Mouse (Mus musculus) limb, embryonic 14.5 days (tissue): ENCODE data around the gene Casr. TPM values are rescaled to one million over a fixed set of nuclear protein-coding genes. Genes with fewer than 3 reads are reported as not detected.

Experiments
- ATAC-seq: fragments of 200-750 bp; cut with Nextera tagmentation; 2 replicates; pipeline ENCODE4 v1.8.0; 2017; ENCODE audit warnings: low read depth, moderate number of reproducible peaks, moderate TSS enrichment; ENCODE audit not compliant: low FRiP score
- DNase-seq: peaks from one replicate; pipeline ENCODE4 v3.0.0-alpha.2; 2015; ENCODE audit warnings: low spot score
- H3K27ac ChIP-seq: fragments of 300-500 bp; sonication (generic); replicated peaks from 2 replicates; pipeline ENCODE4 v1.5.1; 2014; ENCODE audit warnings: low read depth, mild to moderate bottlenecking, low read length, moderate library complexity, mixed read lengths
- H3K27me3 ChIP-seq: fragments of 300-500 bp; sonication (generic); 2 replicates; pipeline ENCODE4 v1.6.1; 2014; ENCODE audit warnings: low read length, mixed read lengths; ENCODE audit not compliant: control insufficient read depth, insufficient read depth
- H3K36me3 ChIP-seq: fragments of 300-500 bp; sonication (generic); 2 replicates; pipeline ENCODE4 v1.6.1; 2014; ENCODE audit warnings: mild to moderate bottlenecking, low read length, moderate library complexity, mixed read lengths; ENCODE audit not compliant: control insufficient read depth, insufficient read depth
- H3K4me1 ChIP-seq: fragments of 300-500 bp; sonication (generic); 2 replicates; pipeline ENCODE4 v1.6.1; 2014; ENCODE audit warnings: antibody characterized with exemption, low read length, mixed read lengths; ENCODE audit not compliant: control insufficient read depth, insufficient read depth
- H3K4me2 ChIP-seq: fragments of 300-500 bp; sonication (generic); replicated peaks from 2 replicates; pipeline ENCODE4 v1.6.1; 2014; ENCODE audit warnings: low read depth, mild to moderate bottlenecking, low read length, moderate library complexity; ENCODE audit not compliant: severe bottlenecking
- H3K4me3 ChIP-seq: fragments of 300-500 bp; sonication (generic); replicated peaks from 2 replicates; pipeline ENCODE4 v1.5.1; 2014; ENCODE audit warnings: low read length
- H3K9ac ChIP-seq: fragments of 300-500 bp; sonication (generic); 2 replicates; pipeline ENCODE4 v1.6.1; 2014; ENCODE audit warnings: mild to moderate bottlenecking, low read depth, low read length, moderate library complexity; ENCODE audit not compliant: severe bottlenecking
- H3K9me3 ChIP-seq: fragments of 300-500 bp; sonication (generic); 2 replicates; pipeline ENCODE4 v1.6.1; 2016; ENCODE audit warnings: low read length; ENCODE audit not compliant: control insufficient read depth
- POLR2A ChIP-seq: fragments of 200-500 bp; IDR thresholded peaks from 2 replicates; pipeline ENCODE4 v1.8.0; 2012; ENCODE audit warnings: inconsistent platforms, mild to moderate bottlenecking, moderate library complexity, borderline replicate concordance; ENCODE audit not compliant: insufficient read depth, insufficient read length; ENCODE audit errors: extremely low read depth
- WGBS: fragments of 180-500 bp; shearing (Covaris S2); extraction: QIAGEN DNeasy Blood & Tissue Kit; methylation state at CpG from one replicate; pipeline ENCODE4 v1.1.7; 2014; 5-methylcytosine and 5-hydroxymethylcytosine counted together
- polyA plus RNA-seq, 2 experiments: library from polyadenylated mRNA; depleted of rRNA in 1 of 2; stranded (reverse) in 1 of 2; unstranded in 1 of 2; fragments of >200 nt; fragmentation: Nextera tagmentation in 1 of 2; extraction: Ambion mirVana in 1 of 2; gene quantifications; 2 replicates each; pipeline versions ENCODE4 v1.2.1 to v1.2.3; 2012 to 2014

Gene Casr
- polyA plus RNA-seq, 2 experiments, result 0.16 to 0.40 TPM

GRCm38 (mm10) chr16:36553624-36554023 is 8.3 kb downstream of the Casr start:
- Histone ChIP-seq H3K4me3 (no peak overlapping the region), H3K9ac (no peak overlapping the region), H3K27ac (no peak overlapping the region), H3K27me3 (no peaks in the 10 kb centered on the region), H3K4me2 (no peak overlapping the region), H3K4me1 (no peaks in the 10 kb centered on the region), H3K9me3 (0 out of 2 replicates have a peak, but pooled peaks cover 4% of the 10 kb centered on the region), H3K36me3 (no peaks in the 10 kb centered on the region)
- no peak for TF ChIP-seq POLR2A
- 96% methylated on average over 3 of the region's 3 CpGs for WGBS
- DNase-seq, result no peak
- no peak for ATAC-seq

DNA sequence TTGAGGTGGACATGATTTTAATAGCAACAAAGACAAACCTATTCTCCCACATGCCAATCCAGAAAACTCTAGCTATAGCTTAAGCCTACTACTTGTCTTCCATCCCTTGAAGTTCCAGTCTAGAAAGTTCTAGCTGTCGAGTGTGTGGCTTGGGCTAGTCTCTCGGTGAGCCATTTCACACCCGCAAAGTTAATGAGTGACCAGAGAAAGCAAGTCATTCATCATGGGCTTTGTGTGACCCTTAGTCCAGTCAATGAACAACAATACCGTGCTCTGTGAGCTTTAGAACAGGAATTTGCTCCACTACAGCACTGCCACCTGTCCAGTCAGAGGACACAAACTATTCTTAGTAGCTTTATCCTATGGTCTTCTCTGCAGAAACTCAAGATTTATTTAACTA is 16.6 kb downstream of the Casr start:
- DNase-seq (no peak), ATAC-seq (no peak)
- WGBS, result 84% methylated on average over 4 of the region's 4 CpGs
- H3K9ac ChIP-seq, result no peak overlapping the region
- no peaks in the 10 kb centered on the region for H3K36me3 ChIP-seq
- no peaks in the 10 kb centered on the region for H3K27me3 ChIP-seq
- no peak for TF ChIP-seq POLR2A
- no peak overlapping the region for H3K4me2 ChIP-seq
- no peaks in the 10 kb centered on the region for H3K9me3 ChIP-seq
- H3K27ac ChIP-seq, result no peak overlapping the region
- H3K4me3 ChIP-seq, result no peak overlapping the region
- no peaks in the 10 kb centered on the region for H3K4me1 ChIP-seq

DNA sequence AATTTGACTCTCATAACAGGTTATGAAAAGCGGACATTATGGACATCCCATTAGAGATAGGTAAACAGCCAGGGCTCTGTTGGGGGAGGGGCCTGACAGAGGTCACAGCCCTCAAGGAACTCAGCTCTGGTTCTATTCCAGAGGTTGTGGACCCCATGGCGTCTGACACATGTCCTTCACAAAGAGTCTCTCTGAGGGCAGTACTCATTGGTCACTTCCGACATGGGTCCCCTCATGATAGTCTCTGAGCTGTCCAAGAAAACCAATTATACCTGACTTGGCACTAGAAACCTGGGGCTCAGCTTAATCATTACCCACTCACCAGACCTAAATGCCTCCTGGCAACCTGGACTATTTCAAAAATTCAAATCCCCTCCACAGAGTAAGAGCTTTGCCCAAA is 18.9 kb downstream of the Casr start:
- ATAC-seq, result no peak
- Histone ChIP-seq H3K4me1 (no peaks in the 10 kb centered on the region), H3K27me3 (no peaks in the 10 kb centered on the region), H3K9ac (no peak overlapping the region), H3K27ac (no peak overlapping the region), H3K4me2 (no peak overlapping the region), H3K36me3 (no peaks in the 10 kb centered on the region), H3K9me3 (no peaks in the 10 kb centered on the region), H3K4me3 (no peak overlapping the region)
- WGBS, result 84% methylated on average over 3 of the region's 3 CpGs
- no peak for TF ChIP-seq POLR2A
- no peak for DNase-seq

DNA sequence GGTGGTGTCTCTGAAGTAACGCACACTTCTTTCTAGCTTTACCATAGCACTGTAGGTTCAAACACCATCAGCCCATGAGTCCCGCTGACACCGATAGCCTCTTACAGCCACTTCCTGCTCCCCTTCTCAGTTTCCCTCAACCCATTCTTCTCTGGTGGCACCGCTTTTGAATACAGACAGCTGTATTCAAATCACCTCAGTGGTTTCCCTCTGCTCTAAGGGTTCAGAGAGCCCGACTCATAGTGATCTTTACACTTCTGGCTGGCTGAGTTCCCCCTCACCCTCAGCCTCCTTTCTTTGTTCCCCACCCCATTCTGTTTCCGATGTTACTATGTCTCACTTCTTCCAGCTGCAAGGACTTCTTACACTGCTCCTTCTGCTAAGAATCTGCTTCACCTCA is 21.1 kb downstream of the Casr start:
- no peaks in the 10 kb centered on the region for H3K27me3 ChIP-seq
- no peaks in the 10 kb centered on the region for H3K36me3 ChIP-seq
- no peak overlapping the region for H3K4me2 ChIP-seq
- 80% methylated on average over 6 of the region's 6 CpGs for WGBS
- DNase-seq (no peak), ATAC-seq (no peak)
- H3K4me3 ChIP-seq, result no peak overlapping the region
- no peak overlapping the region for H3K9ac ChIP-seq
- no peaks in the 10 kb centered on the region for H3K4me1 ChIP-seq
- H3K9me3 ChIP-seq, result no peaks in the 10 kb centered on the region
- TF ChIP-seq POLR2A, result no peak
- no peak overlapping the region for H3K27ac ChIP-seq

DNA sequence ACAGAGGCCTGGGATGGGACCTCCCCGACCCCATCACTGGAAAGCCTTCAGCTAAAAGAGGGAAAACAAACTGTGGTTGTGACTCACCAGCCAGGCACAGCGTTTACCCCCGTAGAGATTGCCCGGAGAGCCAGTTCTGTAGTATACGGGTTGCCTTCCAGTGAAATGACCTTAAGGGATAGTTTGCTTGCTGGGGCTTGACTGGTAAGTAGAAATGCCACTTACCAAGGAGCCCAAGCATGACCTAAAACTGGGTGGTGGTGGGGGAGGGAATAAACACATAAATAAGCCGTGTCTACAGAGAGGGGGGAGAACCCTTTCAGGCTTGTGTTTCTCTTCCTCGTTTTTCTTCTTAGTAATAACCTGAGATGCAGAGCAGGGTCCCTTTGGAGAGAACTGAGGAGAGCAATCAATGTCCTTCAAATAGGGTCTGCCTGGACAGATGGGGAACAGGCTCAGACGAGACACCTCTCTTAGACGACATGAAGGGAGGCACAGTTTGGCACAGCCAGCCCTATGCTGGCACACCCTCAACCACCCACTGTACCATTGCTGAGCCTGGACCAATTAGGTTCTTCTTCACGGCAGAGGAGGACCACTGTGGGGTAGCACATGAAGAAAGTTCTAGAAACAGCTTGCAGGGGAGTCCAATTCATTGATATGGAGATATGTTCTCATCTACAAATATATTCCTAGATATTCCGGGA is 28.8 kb downstream of the Casr start:
- DNase-seq, result no peak
- no peak overlapping the region for H3K27ac ChIP-seq
- no peaks in the 10 kb centered on the region for H3K27me3 ChIP-seq
- no peaks in the 10 kb centered on the region for H3K36me3 ChIP-seq
- H3K4me2 ChIP-seq, result no peak overlapping the region
- no peak overlapping the region for H3K4me3 ChIP-seq
- TF ChIP-seq POLR2A, result no peak
- 60% methylated on average over 11 of the region's 11 CpGs for WGBS
- no peak overlapping the region for H3K9ac ChIP-seq
- ATAC-seq, result no peak
- H3K4me1 ChIP-seq, result peaks cover 16% of the 10 kb centered on the region
- H3K9me3 ChIP-seq, result no peaks in the 10 kb centered on the region

GRCm38 (mm10) chr16:36532046-36532445 is 29.9 kb downstream of the Casr start:
- 0 out of 2 replicates have a peak overlapping the region, but pooled peaks have one; percentile 14 for H3K27ac ChIP-seq
- WGBS, result 56% methylated on average over 4 of the region's 4 CpGs
- no peak for ATAC-seq

More at GRCm38 (mm10) chr16:36532046-36532445, 29.9 kb downstream of the Casr start:
- TF ChIP-seq POLR2A, result no peak
- Histone ChIP-seq H3K9me3 (no peaks in the 10 kb centered on the region), H3K4me2 (no peak overlapping the region), H3K9ac (no peak overlapping the region), H3K36me3 (no peaks in the 10 kb centered on the region), H3K4me3 (no peak overlapping the region), H3K27me3 (no peaks in the 10 kb centered on the region), H3K4me1 (peaks cover 16% of the 10 kb centered on the region)
- DNase-seq, result no peak
